Mouse (Mus musculus) layer of hippocampus, postnatal 14 days (tissue): ENCODE measurements around the gene Acvr1. TPM values are rescaled to one million over a fixed set of nuclear protein-coding genes. Genes with fewer than 3 reads are reported as not detected.

ENCODE experiments used
- DNase-seq, 2 experiments: peaks; one replicate each; pipeline ENCODE4 v3.0.0; 2021 to 2022; ENCODE audit warnings: low spot score in 2 of 2, mixed read lengths in 1 of 2
- total RNA-seq, 2 experiments: library from RNA; stranded (reverse); gene quantifications; 2 replicates each; pipeline ENCODE4 v1.2.3; 2021

Gene Acvr1
- total RNA-seq, 2 experiments from 2014 or later, result 49.0 to 49.9 TPM

- no peak for DNase-seq
Measured at GRCm38 (mm10) chr2:58481450-58482100, 85.4 kb downstream of the Acvr1 start.

GRCm38 (mm10) chr2:58480764-58481163, 86.2 kb downstream of the Acvr1 start:
- no peak for DNase-seq

GRCm38 (mm10) chr2:58479536-58479935, 87.4 kb downstream of the Acvr1 start:
- no peak for DNase-seq

GRCm38 (mm10) chr2:58478144-58478543, 88.8 kb downstream of the Acvr1 start:
- no peak for DNase-seq

GRCm38 (mm10) chr2:58476956-58477715, 89.8 kb downstream of the Acvr1 start:
- peak; percentile 76 to 91 for DNase-seq

GRCm38 (mm10) chr2:58475578-58475977, 91.4 kb downstream of the Acvr1 start:
- no peak for DNase-seq

GRCm38 (mm10) chr2:58470290-58470689, 96.7 kb downstream of the Acvr1 start:
- DNase-seq, result no peak

- DNase-seq, result no peak
Measured at GRCm38 (mm10) chr2:58469816-58470215, 97.1 kb downstream of the Acvr1 start, which contains the start of gene Gm17409. TSS of gene Gm17409 (plus strand) at chr2:58470116.

GRCm38 (mm10) chr2:58458820-58459371, 108.1 kb downstream of the Acvr1 start:
- DNase-seq, result peak; percentile 52 to 55

- no peak for DNase-seq
Measured at GRCm38 (mm10) chr2:58457488-58457865, 109.5 kb downstream of the Acvr1 start.

GRCm38 (mm10) chr2:58456843-58457487, 110.0 kb downstream of the Acvr1 start:
- peak; percentile 29 to 49 for DNase-seq

GRCm38 (mm10) chr2:58454095-58454865, 112.7 kb downstream of the Acvr1 start:
- peak in 1 of 2 experiments; percentile 20 for DNase-seq

- DNase-seq, result no peak
Measured at GRCm38 (mm10) chr2:58447001-58447400, 120.0 kb downstream of the Acvr1 start.

GRCm38 (mm10) chr2:58443163-58443562, 123.8 kb downstream of the Acvr1 start:
- DNase-seq, result no peak

- no peak for DNase-seq
Measured at GRCm38 (mm10) chr2:58436911-58437310, 130.0 kb downstream of the Acvr1 start.

- DNase-seq, result no peak
Measured at GRCm38 (mm10) chr2:58435507-58435906, 131.4 kb downstream of the Acvr1 start.

GRCm38 (mm10) chr2:58434438-58434837, 132.5 kb downstream of the Acvr1 start:
- DNase-seq, result no peak

- DNase-seq, result no peak
Measured at GRCm38 (mm10) chr2:58433317-58433716, 133.6 kb downstream of the Acvr1 start.

GRCm38 (mm10) chr2:58432211-58432610, 134.7 kb downstream of the Acvr1 start:
- peak in 1 of 2 experiments; percentile 27 for DNase-seq

- no peak for DNase-seq
Measured at GRCm38 (mm10) chr2:58425436-58426004, 141.4 kb downstream of the Acvr1 start.

- no peak for DNase-seq
Measured at GRCm38 (mm10) chr2:58423319-58423718, 143.6 kb downstream of the Acvr1 start.
